Mouse (Mus musculus): ENCODE data around the gene Coro2b.

DNA sequence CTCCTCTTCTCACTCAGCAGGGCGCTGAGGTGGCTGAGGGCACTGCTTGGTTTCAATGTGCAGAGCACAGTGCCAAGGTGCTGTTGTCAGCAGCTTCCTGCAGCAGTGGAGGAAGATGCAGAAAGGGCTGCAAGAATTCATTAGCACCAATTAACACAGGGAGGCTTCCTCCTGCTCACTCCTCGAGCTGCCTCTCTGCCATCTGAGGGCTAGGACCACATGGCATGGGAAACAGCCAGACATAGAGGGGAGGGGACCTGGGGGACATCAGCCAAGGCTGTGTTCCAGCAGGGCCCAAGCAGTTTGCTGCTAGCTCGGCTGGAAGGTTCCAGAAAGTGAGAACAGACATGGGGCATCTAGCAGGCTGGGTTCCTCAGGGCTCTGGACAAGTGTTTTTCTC lies 10.6 kb upstream of the Coro2b start:
- TF ChIP-seq EP300 (IDR thresholded peaks at IDR 0.05; ENCODE audit: insufficient read depth, low read depth, low read length) (no peak), CTCF (IDR thresholded peaks at IDR 0.05; ENCODE audit: low read depth, low read length) (no peak), POLR2A (IDR thresholded peaks at IDR 0.05; ENCODE audit: insufficient read depth, low read length) (no peak)

Data from ES-Bruce4 (cell line).